24 mouse cellular contexts compared by ENCODE assay signal in genomic region chr5:74870615-74871014, GRCm38 (mm10).
DNase-seq lines count a peak whose midpoint lies in the region; ATAC-seq and TF ChIP-seq lines count a peak whose summit lies in the region.
"Had no signal": no experiment of that assay in that cellular context is flagged by ENCODE, and none has a peak within 500 bp of the region (broad histone marks: within the 10 kb centered on the region; RNA-seq: fewer than 3 reads in every experiment).

No protein-coding gene starts in this region.

- WGBS in lung, postnatal 0 days, result 54% methylated on average over 12 of the region's 12 CpGs
- WGBS in heart, embryonic 11.5 days (ENCODE audit: insufficient replicate concordance), result 67% methylated on average over 12 of the region's 12 CpGs

- TF ChIP-seq CTCF in gastrocnemius, adult 2 months (IDR thresholded peaks at IDR 0.05), result no peak
- TF ChIP-seq CTCF in lung, postnatal 0 days (IDR thresholded peaks at IDR 0.05), result no peak

- intact Hi-C loops in gastrocnemius, adult 2 months (cut with DNase I), result no loop called here
- intact Hi-C loops in gastrocnemius, postnatal 14 days (cut with DNase I; ENCODE audit: low total_unique reads), result no loop called here

- H3K27ac ChIP-seq in gastrocnemius, adult 2 months, result no peak overlapping the region
- no peak overlapping the region for H3K27ac ChIP-seq in lung, postnatal 0 days (ENCODE audit: low read length)
- no peak overlapping the region for H3K27ac ChIP-seq in heart, embryonic 11.5 days (ENCODE audit: low read depth, low read length)
- H3K27ac ChIP-seq: embryonic facial prominence, embryonic 10.5 days; embryonic facial prominence, embryonic 13.5 days; heart, adult 2 months; heart, embryonic 10.5 days; hindbrain, embryonic 12.5 days; hindbrain, embryonic 15.5 days had no signal

- H3K4me1 ChIP-seq in lung, postnatal 0 days (ENCODE audit: insufficient read depth, low read depth, low read length), result peaks cover 8% of the 10 kb centered on the region; the same call in 1 of the 2 replicates
- H3K4me1 ChIP-seq in heart, embryonic 11.5 days (ENCODE audit: control insufficient read depth, insufficient read depth, low read length), result peaks cover 11% of the 10 kb centered on the region
- H3K4me1 ChIP-seq: hindbrain, embryonic 12.5 days; hindbrain, embryonic 15.5 days had no signal

- peak; percentile 78 for TF ChIP-seq EP300 in lung, postnatal 0 days (IDR thresholded peaks at IDR 0.05)

- no peaks in the 10 kb centered on the region for H3K36me3 ChIP-seq in lung, postnatal 0 days (ENCODE audit: insufficient read depth, low read length)
- no peaks in the 10 kb centered on the region for H3K36me3 ChIP-seq in heart, embryonic 11.5 days (ENCODE audit: control insufficient read depth, insufficient read depth, low read length)
- H3K36me3 ChIP-seq: embryonic facial prominence, embryonic 10.5 days; embryonic facial prominence, embryonic 13.5 days; heart, embryonic 10.5 days; hindbrain, embryonic 12.5 days; hindbrain, embryonic 15.5 days had no signal

- H3K4me2 ChIP-seq in lung, postnatal 0 days (replicated peaks; ENCODE audit: low read depth, low read length), result no peak overlapping the region
- H3K4me2 ChIP-seq in heart, embryonic 11.5 days, result no peak overlapping the region
- H3K4me2 ChIP-seq: embryonic facial prominence, embryonic 13.5 days; hindbrain, embryonic 12.5 days; hindbrain, embryonic 15.5 days had no signal

- peak; percentile 58 for ATAC-seq in lung, postnatal 0 days
- no peak for ATAC-seq in heart, embryonic 11.5 days (replicated peaks; ENCODE audit: insufficient number of reproducible peaks, low FRiP score, low TSS enrichment)
- ATAC-seq: forebrain, embryonic 14.5 days; forebrain, postnatal 0 days had no signal

- no peaks in the 10 kb centered on the region for H3K9me3 ChIP-seq in lung, postnatal 0 days (ENCODE audit: low read length)
- H3K9me3 ChIP-seq in heart, embryonic 11.5 days (replicated peaks; ENCODE audit: control insufficient read depth, low read length), result no peaks in the 10 kb centered on the region
- H3K9me3 ChIP-seq: embryonic facial prominence, embryonic 10.5 days; embryonic facial prominence, embryonic 13.5 days; heart, embryonic 10.5 days; hindbrain, embryonic 12.5 days; hindbrain, embryonic 15.5 days had no signal

- DNase-seq in gastrocnemius, adult 2 months, result peak; percentile 24
- DNase-seq in gastrocnemius, postnatal 14 days, result no peak
- DNase-seq in lung, postnatal 0 days (ENCODE audit: low spot score), result peak; percentile 52
- peak; percentile 50 for DNase-seq in lung, postnatal 25 days (ENCODE audit: low spot score)
- DNase-seq in urinary bladder, postnatal 4 days (ENCODE audit: low spot score in 2 of 2), result no peak
- DNase-seq: adrenal gland, adult 8-10 months; adrenal gland, postnatal 25 days; B cell, adult 2 months; cerebellum, adult 11-12 months; cerebellum, adult 8-10 months; cerebellum, postnatal 10 days; cerebellum, postnatal 36 days; embryo, embryonic 11 days; forebrain, postnatal 0 days; gastrocnemius, postnatal 36 days; heart, adult 2 months had no signal

- H3K27me3 ChIP-seq in lung, postnatal 0 days (replicated peaks; ENCODE audit: insufficient read depth, low read length), result no peaks in the 10 kb centered on the region
- H3K27me3 ChIP-seq in heart, embryonic 11.5 days (ENCODE audit: control insufficient read depth, insufficient read depth, low read length), result no peaks in the 10 kb centered on the region
- H3K27me3 ChIP-seq: embryonic facial prominence, embryonic 13.5 days; hindbrain, embryonic 12.5 days; hindbrain, embryonic 15.5 days had no signal

- no peak overlapping the region for H3K4me3 ChIP-seq in gastrocnemius, adult 2 months
- H3K4me3 ChIP-seq in lung, postnatal 0 days (ENCODE audit: low read depth, low read length), result no peak overlapping the region
- H3K4me3 ChIP-seq in heart, embryonic 11.5 days (ENCODE audit: low read depth, low read length), result no peak overlapping the region
- H3K4me3 ChIP-seq: embryonic facial prominence, embryonic 10.5 days; embryonic facial prominence, embryonic 13.5 days; erythroblast, embryonic 14.5 days; heart, adult 2 months; heart, embryonic 10.5 days; hindbrain, embryonic 12.5 days; hindbrain, embryonic 15.5 days had no signal

- H3K9ac ChIP-seq in lung, postnatal 0 days (replicated peaks; ENCODE audit: low read depth), result no peak overlapping the region
- H3K9ac ChIP-seq in heart, embryonic 11.5 days (ENCODE audit: low read depth, low read length), result no peak overlapping the region
- H3K9ac ChIP-seq: embryonic facial prominence, embryonic 13.5 days; forebrain, postnatal 0 days; hindbrain, embryonic 12.5 days; hindbrain, embryonic 15.5 days had no signal

Comparison
In these comparisons a context has a peak if more than half of its experiments do, and no peak if none do; other contexts are left out.
1. DNase-seq: peak in gastrocnemius, adult 2 months (single experiment), lung, postnatal 0 days (single experiment) and lung, postnatal 25 days (single experiment); none in gastrocnemius, postnatal 14 days (single experiment) and urinary bladder, postnatal 4 days (0 of 2).